Mouse (Mus musculus): ENCODE data around the gene Sez6l2.
"Not testable (repeated sequence)": the region's sequence is repeated elsewhere in the genome, so short reads cannot be mapped to it uniquely, and the experiment has no call there.

Sez6l2 gene

GRCm38 (mm10) chr7:126949793-126950646, at the start of gene Sez6l2:
Sez6l2 (plus strand) TSS chr7:126950563.
- DNase-seq, result peak; percentile 81

DNA sequence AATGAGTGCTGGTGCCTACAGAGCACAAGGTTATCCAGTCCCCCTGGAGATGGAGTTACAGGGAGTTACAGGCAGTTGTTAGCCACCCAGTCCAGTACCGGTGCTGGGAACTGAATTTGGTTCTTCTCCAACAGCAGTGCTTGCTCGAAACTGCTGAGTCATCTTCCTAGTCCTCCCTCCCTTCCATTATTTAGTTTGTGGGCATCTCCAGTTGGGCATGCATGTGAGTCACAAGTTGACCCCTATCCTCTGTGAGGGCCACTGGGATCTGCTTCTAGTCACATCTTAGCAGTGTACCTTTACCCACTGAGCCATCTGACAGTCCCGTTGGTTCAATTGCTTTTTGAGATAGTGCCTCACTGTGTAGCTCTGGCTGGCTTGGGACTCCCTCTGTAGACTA, 44.8 kb upstream of the Sez6l2 start:
- no peak for DNase-seq

GRCm38 (mm10) chr7:126914844-126915243, 35.5 kb upstream of the Sez6l2 start:
- DNase-seq, result no peak

DNA sequence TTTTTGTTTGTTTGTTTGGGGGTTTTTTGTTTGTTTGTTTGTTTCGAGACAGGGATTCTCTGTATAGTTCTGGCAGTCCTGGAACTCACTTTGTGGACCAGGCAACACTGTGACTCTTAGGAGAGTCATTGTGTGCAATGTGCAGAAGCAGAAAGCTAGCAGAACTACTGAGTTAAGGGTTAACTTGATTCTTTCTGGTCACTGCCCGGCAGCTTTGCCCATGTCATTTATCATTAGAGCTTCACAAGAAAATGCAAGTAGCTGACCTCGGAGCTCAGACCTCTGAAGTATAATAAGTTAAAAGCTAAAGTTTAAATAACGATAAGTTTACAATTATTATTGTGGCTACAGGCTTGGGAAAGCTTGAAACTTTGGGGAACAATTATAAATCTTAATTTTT, 32.0 kb upstream of the Sez6l2 start:
- DNase-seq, result not testable (repeated sequence)

- DNase-seq, result no peak
Observed at GRCm38 (mm10) chr7:126919973-126920372, 30.4 kb upstream of the Sez6l2 start.

DNA sequence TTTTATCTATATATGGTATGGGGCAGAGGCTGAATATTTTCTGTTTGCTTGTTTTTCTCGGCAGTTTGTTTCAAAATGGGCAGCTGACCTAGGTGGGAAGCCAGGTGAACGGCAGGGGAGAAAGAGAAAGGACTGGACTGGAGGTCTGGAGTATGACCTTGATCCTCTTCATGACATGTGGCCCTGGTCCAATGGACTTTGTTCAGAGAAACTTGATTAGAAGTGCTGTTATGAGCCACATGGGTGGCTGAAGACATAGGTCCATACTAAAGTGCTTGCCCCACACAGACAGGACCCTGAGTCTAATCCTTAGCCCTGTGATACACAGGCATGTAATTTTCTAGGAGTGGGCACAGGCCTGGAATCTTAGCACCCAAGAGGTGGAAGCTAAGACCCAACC, 28.8 kb upstream of the Sez6l2 start:
- no peak for DNase-seq

DNA sequence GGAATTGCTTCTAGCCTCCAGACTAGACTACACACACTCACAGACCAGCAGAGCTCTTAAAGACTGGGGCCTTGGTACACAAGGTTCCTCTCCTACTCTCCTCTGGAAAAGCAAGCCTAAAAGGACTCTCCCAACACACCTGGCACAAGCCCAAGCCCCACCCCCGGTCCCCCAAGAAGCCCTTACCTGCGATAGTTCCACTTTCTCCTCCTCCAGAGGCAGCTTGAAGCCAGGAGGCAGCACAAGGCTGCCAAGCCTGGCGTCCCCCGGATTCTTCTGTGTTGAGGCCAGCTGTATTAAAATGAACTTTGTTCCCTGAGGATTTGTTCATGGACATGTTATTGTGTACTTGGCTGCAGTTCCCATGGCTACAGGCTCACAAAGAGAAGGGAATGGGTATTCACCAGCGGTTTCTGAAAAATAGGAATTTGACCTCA, 27.7 kb upstream of the Sez6l2 start, which contains the start of gene Tmem219:
TSS of gene Tmem219 (minus strand) at position 294 of the 437 bp plus-strand sequence.
- DNase-seq, result no peak

GRCm38 (mm10) chr7:126923999-126924398, 26.4 kb upstream of the Sez6l2 start:
- DNase-seq, result peak; percentile 69

GRCm38 (mm10) chr7:126926299-126926698, 24.1 kb upstream of the Sez6l2 start:
- DNase-seq, result no peak

DNA sequence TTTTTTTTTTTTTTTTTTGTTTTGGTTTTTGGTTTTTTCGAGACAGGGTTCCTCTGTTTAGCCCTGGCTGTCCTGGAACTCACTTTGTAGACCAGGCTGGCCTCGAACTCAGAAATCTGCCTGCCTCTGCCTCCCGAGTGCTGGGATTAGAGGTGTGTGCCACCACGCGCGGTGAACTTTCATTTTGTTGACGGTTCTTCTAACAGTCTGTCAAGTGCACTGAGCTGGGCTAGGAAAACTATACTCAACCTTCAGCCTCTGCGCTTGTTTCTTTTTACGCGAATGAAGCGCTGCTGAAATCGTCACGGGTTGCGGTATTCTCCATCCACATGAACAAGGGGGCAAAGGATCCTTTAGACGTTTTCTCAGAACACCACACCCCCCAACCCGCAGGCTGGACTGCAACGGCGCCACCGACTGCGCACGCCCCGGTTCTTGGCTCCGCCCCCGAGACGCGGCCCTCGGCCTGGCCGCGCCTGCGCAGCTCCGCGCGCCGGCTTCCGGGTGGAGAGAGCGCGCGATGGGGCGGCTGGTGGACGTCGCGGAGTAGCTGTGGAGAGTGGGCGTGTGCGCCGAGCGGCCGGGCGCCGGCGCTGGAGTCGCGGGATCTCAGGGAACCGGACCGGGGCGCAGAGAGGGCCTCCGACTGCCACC, 21.9 kb upstream of the Sez6l2 start, which contains the start of gene Kctd13:
TSS of gene Kctd13 (plus strand) at position 496 of the 654 bp plus-strand sequence.
- peak; percentile 92 for DNase-seq

- DNase-seq, result no peak
Observed at GRCm38 (mm10) chr7:126929046-126929445, 21.3 kb upstream of the Sez6l2 start.

DNA sequence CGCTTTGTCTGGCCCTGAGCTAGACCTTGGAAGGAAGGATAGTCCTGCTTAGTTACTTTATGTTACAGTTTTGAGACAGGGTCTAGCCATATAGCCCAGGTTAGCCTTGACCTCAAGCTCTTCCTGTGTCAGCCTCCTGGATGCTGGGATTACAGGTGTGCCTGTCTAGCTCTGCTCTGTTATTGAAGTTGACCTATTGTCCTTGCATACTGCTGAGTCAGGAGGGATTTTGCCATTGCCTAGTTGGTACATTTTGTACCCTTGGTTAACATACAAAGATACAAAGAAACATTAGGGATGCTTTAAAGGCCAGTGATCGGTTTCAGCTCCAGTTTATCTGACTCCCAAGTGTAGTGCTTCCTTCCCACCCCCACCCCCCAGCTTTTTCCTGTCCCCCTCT, 17.7 kb upstream of the Sez6l2 start:
- DNase-seq, result no peak

DNA sequence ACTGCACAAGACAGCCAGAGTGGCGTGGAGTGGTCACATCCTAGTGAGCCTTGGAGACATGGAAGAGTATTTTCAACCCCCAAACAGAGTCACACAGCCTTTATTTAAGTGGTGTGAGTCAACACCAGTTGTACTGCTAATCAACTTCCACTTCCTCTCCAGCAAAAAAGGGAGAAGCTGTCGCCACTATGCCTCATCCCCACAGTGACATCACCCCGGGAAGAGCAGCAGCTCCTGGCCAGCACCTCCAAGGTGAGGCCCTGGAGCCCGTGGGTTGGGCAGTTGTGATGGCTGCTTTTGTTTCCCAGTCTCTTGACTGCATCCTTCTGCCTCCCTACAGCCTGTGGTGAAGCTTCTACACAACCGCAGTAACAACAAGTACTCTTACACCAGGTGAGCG, 9.2 kb upstream of the Sez6l2 start:
- peak; percentile 45 for DNase-seq

DNA sequence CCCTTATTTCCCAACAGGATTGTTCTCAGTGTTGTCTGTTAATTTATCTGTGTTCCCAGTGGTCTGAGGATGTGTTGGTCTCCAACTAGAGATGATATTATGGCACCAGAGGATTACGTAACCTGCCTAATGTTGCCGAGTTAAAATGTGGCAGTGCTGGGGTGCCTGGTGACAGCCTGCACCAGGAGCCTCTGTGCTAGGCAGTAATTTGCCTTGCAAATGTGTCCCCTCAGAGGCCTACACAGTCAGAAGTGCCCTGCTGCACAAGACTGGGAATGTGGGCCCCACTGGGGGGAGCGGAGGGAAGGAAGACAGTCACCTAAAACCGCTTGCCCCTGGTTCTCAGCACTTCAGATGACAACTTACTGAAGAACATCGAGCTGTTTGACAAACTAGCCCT, 8.6 kb upstream of the Sez6l2 start:
- DNase-seq, result peak; percentile 82

DNA sequence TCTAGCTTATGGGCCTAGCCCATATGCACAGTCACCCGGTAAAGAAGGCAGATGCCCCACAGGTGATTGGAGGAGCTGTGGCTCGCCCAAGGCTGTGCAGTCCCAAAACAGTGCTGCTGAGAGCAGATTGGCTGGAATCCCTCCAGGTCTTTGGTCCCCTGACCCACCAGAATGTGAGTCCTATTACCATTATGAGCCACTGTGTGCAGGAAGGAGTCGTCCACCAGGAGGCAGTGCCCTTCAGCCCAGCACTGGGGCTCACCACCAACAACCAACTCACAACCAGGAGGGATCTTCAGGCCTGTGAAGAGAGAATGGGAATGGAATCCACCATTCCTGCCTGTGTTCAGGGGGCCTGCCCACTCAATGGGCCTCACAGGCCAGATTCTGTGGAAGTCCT, 3.8 kb upstream of the Sez6l2 start:
- peak; percentile 34 for DNase-seq

DNA sequence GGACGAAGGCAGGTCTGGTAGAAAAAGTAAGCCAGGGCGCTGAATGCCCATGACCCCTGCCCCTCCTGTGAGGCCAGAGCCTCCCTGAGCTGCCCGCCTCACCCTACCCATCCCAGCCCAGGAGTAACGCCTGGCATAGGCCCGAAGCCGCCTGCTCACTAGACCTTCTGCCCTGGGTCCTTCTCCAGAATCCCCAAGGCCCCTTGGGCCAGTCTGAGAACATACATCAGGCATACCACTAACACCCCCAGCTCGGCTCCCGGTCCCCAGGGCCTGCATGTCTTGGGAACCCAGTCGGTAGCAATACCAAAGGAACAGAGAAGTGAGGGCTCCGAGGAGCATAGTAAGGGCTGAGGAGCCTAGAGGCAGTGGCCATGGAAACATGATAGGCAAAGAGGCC, 1.7 kb upstream of the Sez6l2 start:
- no peak for DNase-seq

GRCm38 (mm10) chr7:126949403-126949792, 965 bp upstream of the Sez6l2 start, which contains the start of gene Asphd1:
Asphd1 (minus strand) TSS chr7:126949582.
- peak; percentile 72 for DNase-seq

GRCm38 (mm10) chr7:126950647-126951615, 568 bp downstream of the Sez6l2 start:
- DNase-seq, result no peak

GRCm38 (mm10) chr7:126951741-126952140, 1.4 kb downstream of the Sez6l2 start:
- no peak for DNase-seq

- no peak for DNase-seq
Observed at GRCm38 (mm10) chr7:126952646-126953045, 2.3 kb downstream of the Sez6l2 start.

- no peak for DNase-seq
Observed at GRCm38 (mm10) chr7:126955125-126955524, 4.8 kb downstream of the Sez6l2 start.

DNA sequence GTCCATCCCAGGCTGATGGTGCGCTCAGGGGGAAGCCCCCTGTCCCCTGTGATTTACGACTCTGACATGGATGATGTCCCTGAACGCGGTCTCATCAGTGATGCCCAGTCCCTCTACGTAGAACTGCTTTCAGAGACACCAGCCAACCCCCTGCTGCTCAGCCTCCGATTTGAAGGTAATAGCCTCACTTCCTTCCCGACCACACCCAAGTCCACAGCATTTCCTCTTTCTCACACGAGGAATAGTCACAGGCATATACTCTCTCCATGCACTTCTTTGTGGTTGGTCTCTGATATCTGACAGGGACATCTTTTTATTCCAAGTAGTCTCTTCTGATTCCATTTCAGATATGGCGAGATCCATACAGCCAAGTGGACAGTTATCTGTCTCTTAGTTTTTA, 9.4 kb downstream of the Sez6l2 start:
- no peak for DNase-seq

DNA sequence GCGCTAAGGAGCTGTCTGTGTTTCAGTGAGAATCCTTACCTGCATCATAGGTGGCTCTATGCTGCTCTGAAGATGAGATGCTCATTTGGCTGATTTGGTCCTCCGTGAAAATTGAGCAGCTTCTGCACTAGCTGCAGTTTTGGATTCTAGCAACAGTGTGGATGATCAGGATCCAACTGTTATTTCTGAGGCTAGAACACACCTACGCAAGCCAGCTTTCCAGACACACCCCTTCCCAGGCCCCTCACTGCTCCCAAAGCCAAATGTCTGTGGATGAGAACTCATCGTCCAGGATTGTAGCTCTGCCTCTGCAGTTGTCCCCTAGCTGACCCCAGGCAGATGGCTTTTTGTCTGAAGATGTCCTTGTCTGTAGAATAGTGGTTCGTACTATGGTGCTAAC, 10.7 kb downstream of the Sez6l2 start:
- DNase-seq, result peak; percentile 78

Measured in layer of hippocampus, adult 9-11 months (tissue).